Mouse (Mus musculus) liver, embryonic 12.5 days (tissue): Measurements from ENCODE around the gene Vsig10l. TPM values are rescaled to one million over a fixed set of nuclear protein-coding genes. Genes with fewer than 3 reads are reported as not detected.
A peak's percentile ranks its signal among the peaks of the same experiment; 100 is the strongest.

Source experiments
- ATAC-seq: fragments of 200-750 bp; cut with Nextera tagmentation; 2 replicates; pipeline ENCODE4 v1.8.0; 2017; ENCODE audit warnings: moderate number of reproducible peaks, mild to moderate bottlenecking, moderate library complexity
- H3K27ac ChIP-seq: fragments of 300-500 bp; sonication (generic); 2 replicates; pipeline ENCODE4 v1.5.1; 2016; ENCODE audit warnings: mild to moderate bottlenecking
- H3K27me3 ChIP-seq: fragments of 300-500 bp; sonication (generic); replicated peaks from 2 replicates; pipeline ENCODE4 v1.6.1; 2016; ENCODE audit warnings: mild to moderate bottlenecking, moderate library complexity
- H3K36me3 ChIP-seq: fragments of 300-500 bp; sonication (generic); 2 replicates; pipeline ENCODE4 v1.6.1; 2016; ENCODE audit warnings: mild to moderate bottlenecking, moderate library complexity
- H3K4me1 ChIP-seq: fragments of 300-500 bp; sonication (generic); 2 replicates; pipeline ENCODE4 v1.6.1; 2016
- H3K4me2 ChIP-seq: fragments of 300-500 bp; sonication (generic); 2 replicates; pipeline ENCODE4 v1.6.1; 2016; ENCODE audit warnings: mild to moderate bottlenecking, moderate library complexity
- H3K4me3 ChIP-seq: fragments of 300-500 bp; sonication (generic); 2 replicates; pipeline ENCODE4 v1.5.1; 2016; ENCODE audit warnings: mild to moderate bottlenecking, moderate library complexity
- H3K9ac ChIP-seq: fragments of 300-500 bp; sonication (generic); 2 replicates; pipeline ENCODE4 v1.6.1; 2016; ENCODE audit warnings: mild to moderate bottlenecking, moderate library complexity
- H3K9me3 ChIP-seq: fragments of 300-500 bp; sonication (generic); replicated peaks from 2 replicates; pipeline ENCODE4 v1.6.1; 2016; ENCODE audit warnings: mild to moderate bottlenecking, moderate library complexity
- WGBS: fragments of 180-500 bp; shearing (Covaris S2); methylation state at CpG from one replicate; pipeline ENCODE4 v1.1.7; 2016; ENCODE audit not compliant: insufficient replicate concordance; 5-methylcytosine and 5-hydroxymethylcytosine counted together
- polyA plus RNA-seq: library from polyadenylated mRNA; unstranded; fragments of >200 nt; fragmentation: Nextera tagmentation; extraction: Ambion mirVana; gene quantifications from 2 replicates; pipeline ENCODE4 v1.2.1, GENCODE M21; 2016

The Vsig10l gene
- polyA plus RNA-seq, result 1.2 and 2.3 TPM in 2 replicates

DNA sequence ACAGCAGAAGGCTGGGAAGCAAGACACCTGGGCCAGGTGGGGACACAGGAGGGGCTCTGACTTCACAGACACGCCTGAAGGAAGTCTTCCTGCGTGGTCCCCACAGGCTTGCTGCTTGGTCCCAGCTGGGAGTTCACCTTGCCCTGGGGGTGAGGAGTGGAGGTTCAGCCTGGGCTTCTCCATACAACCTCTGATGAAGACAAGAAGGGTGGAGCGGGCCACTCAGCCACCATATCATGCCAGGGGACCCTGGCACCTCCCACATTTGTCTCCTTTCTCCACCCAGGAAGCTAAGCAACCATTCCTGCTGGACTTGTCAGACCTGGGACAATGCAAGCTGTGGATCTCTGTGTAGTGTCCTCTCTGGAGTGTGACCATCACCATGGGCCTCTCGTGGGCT lies at the start of gene Vsig10l:
Gene Vsig10l, plus strand, starts transcription at position 301 of the 400 bp plus-strand sequence.
- Histone ChIP-seq H3K27me3 (peaks cover 24% of the 10 kb centered on the region), H3K4me3 (no peak within 1 kb of the TSS), H3K4me2 (no peak within 1 kb of the TSS), H3K9me3 (no peaks in the 10 kb centered on the region), H3K9ac (no peak within 1 kb of the TSS), H3K36me3 (peaks cover 3% of the 10 kb centered on the region), H3K4me1 (peaks cover 22% of the 10 kb centered on the region), H3K27ac (no peak within 1 kb of the TSS)
- 60% methylated on average over 4 of the region's 4 CpGs for WGBS
- no peak for ATAC-seq

GRCm38 (mm10) chr7:43417298-43417697 lies 45.7 kb upstream of the Vsig10l start:
- H3K27ac ChIP-seq, result no peak overlapping the region
- WGBS, result 80% methylated on average over 10 of the region's 10 CpGs
- H3K4me3 ChIP-seq, result no peak overlapping the region
- peaks cover 7% of the 10 kb centered on the region; the same call in 1 of the 2 replicates for H3K9me3 ChIP-seq
- no peak overlapping the region for H3K4me2 ChIP-seq
- ATAC-seq, result no peak
- no peaks in the 10 kb centered on the region for H3K4me1 ChIP-seq
- H3K36me3 ChIP-seq, result no peaks in the 10 kb centered on the region
- no peak overlapping the region for H3K9ac ChIP-seq
- no peaks in the 10 kb centered on the region for H3K27me3 ChIP-seq

- H3K27me3 ChIP-seq, result no peaks in the 10 kb centered on the region
- no peak overlapping the region for H3K27ac ChIP-seq
- ATAC-seq, result peak; percentile 89
- no peak overlapping the region for H3K9ac ChIP-seq
- H3K36me3 ChIP-seq, result no peaks in the 10 kb centered on the region
- 14% methylated on average over 11 of the region's 11 CpGs for WGBS
- H3K9me3 ChIP-seq, result no peaks in the 10 kb centered on the region
- H3K4me1 ChIP-seq, result peaks cover 4% of the 10 kb centered on the region
- no peak overlapping the region for H3K4me3 ChIP-seq
- peak overlapping the region; percentile 29; the same call in 1 of the 2 replicates for H3K4me2 ChIP-seq
Measured at GRCm38 (mm10) chr7:43422995-43423617, 39.8 kb upstream of the Vsig10l start.

GRCm38 (mm10) chr7:43423991-43424625 lies 38.8 kb upstream of the Vsig10l start:
- Histone ChIP-seq H3K36me3 (no peaks in the 10 kb centered on the region), H3K4me3 (no peak overlapping the region), H3K27me3 (no peaks in the 10 kb centered on the region), H3K9ac (no peak overlapping the region), H3K9me3 (no peaks in the 10 kb centered on the region), H3K27ac (no peak overlapping the region), H3K4me1 (peaks cover 4% of the 10 kb centered on the region), H3K4me2 (no peak overlapping the region)
- 51% methylated on average over 3 of the region's 3 CpGs for WGBS
- no peak for ATAC-seq

DNA sequence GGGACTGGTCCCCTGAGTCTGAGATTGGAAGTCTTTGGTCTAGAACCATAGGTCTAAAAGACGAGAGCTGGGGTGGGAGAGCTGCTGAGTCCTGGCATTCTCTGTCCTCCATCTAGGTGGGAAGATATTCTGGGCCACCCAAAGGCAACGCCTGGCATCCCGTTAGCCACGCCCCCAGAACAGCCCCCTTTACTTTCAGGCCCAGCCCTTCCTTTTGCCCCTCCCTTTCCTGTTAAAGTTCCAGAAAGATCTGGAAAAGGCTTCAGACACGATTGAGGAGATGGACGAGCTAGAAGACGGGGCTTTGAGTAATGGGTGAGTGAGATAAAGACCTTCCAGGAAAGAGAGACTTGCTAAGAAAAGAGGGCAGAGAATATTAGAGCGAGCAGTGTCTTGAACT lies 35.5 kb upstream of the Vsig10l start, which contains the start of gene Lim2:
Gene Lim2, plus strand, starts transcription at position 265 of the 400 bp plus-strand sequence.
- Histone ChIP-seq H3K36me3 (no peaks in the 10 kb centered on the region), H3K4me1 (peaks cover 4% of the 10 kb centered on the region), H3K4me3 (no peak within 1 kb of the TSS), H3K9me3 (no peaks in the 10 kb centered on the region), H3K9ac (no peak within 1 kb of the TSS), H3K27me3 (no peaks in the 10 kb centered on the region), H3K27ac (no peak within 1 kb of the TSS), H3K4me2 (no peak within 1 kb of the TSS)
- ATAC-seq, result no peak
- 64% methylated on average over 8 of the region's 8 CpGs for WGBS

DNA sequence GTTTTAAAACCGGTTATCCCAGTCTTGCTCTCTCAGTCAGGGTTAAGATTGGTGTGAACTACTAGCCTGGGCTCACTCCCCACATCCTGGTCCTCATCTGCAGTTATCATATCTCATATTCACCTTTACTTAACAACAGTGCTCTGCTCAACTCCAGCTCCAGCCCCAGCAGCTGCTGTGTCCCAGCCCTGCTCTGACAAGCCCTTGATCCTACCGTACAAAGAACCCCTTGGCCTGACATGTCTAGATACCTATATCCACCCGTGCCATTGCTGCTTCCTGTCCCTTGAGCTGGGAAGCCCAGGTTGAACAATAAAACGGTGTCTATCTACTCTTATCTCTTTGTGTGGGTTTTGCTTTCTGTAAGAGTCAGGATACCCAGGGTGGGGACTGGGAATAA lies 33.5 kb upstream of the Vsig10l start:
- no peak overlapping the region for H3K9ac ChIP-seq
- H3K36me3 ChIP-seq, result no peaks in the 10 kb centered on the region
- H3K4me1 ChIP-seq, result no peaks in the 10 kb centered on the region
- WGBS, result 19% methylated on average over 4 of the region's 4 CpGs
- H3K27me3 ChIP-seq, result no peaks in the 10 kb centered on the region
- no peak overlapping the region for H3K4me3 ChIP-seq
- no peak overlapping the region for H3K4me2 ChIP-seq
- H3K9me3 ChIP-seq, result no peaks in the 10 kb centered on the region
- H3K27ac ChIP-seq, result no peak overlapping the region
- no peak for ATAC-seq

GRCm38 (mm10) chr7:43432891-43433290 lies 30.1 kb upstream of the Vsig10l start:
- peaks cover 17% of the 10 kb centered on the region; the same call in 1 of the 2 replicates for H3K4me1 ChIP-seq
- H3K4me3 ChIP-seq, result no peak overlapping the region
- no peaks in the 10 kb centered on the region for H3K9me3 ChIP-seq
- no peaks in the 10 kb centered on the region for H3K36me3 ChIP-seq
- H3K27ac ChIP-seq, result no peak overlapping the region
- no peak overlapping the region for H3K9ac ChIP-seq
- ATAC-seq, result no peak
- 64% methylated on average over 4 of the region's 4 CpGs for WGBS
- no peaks in the 10 kb centered on the region for H3K27me3 ChIP-seq
- no peak overlapping the region for H3K4me2 ChIP-seq

GRCm38 (mm10) chr7:43434676-43435075 lies 28.3 kb upstream of the Vsig10l start:
- H3K9me3 ChIP-seq, result no peaks in the 10 kb centered on the region
- no peak overlapping the region for H3K4me3 ChIP-seq
- H3K27ac ChIP-seq, result no peak overlapping the region
- no peak overlapping the region for H3K4me2 ChIP-seq
- peaks cover 17% of the 10 kb centered on the region; the same call in 1 of the 2 replicates for H3K4me1 ChIP-seq
- no peaks in the 10 kb centered on the region for H3K36me3 ChIP-seq
- ATAC-seq, result no peak
- no peak overlapping the region for H3K9ac ChIP-seq
- no peaks in the 10 kb centered on the region for H3K27me3 ChIP-seq
- 65% methylated on average over 5 of the region's 5 CpGs for WGBS

DNA sequence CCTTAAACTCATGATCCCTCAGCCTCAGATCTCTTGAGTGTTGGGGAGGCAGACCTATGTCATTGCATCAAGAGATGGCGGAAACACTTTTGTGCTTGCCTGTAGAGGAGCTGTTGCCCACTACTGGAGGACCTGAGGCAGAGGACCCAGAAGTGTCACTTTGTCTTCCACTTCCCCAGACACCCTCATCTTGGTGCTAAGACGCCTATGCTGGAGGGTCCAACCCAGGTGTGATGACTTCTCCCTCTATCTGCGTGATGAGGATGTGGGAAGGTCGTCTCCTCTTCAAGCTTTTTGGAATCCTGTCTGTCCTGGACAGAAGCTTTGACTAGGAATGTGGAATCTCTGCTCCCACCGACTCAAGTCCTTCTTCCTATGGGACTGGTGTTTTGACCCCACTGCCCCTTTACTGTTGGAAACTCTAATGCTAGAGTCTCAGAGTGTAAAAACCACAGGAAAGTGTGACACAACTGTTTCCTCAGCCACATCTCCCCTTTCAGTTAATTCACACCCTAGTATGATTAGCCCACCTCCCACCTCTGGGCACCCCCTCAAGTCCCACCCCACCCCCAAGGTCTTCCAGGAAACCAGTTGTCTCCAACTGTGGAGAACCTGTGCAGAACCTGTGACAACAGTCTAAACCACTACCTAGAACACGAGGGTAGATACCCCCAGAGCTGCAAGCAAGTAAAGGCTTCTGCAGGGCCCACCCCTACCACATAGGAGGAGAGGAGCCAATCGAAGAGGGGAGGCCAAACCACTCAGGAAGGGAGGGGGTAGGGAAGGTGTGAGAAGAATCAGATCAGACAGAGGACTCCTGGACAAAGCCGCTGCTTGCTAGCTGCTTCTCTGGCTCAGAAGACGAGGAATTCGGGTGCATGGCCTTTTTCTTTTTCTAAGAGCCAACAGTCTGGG lies 26.4 kb upstream of the Vsig10l start, which contains the start of gene Nkg7:
Gene Nkg7, plus strand, starts transcription at position 733 of the 915 bp plus-strand sequence.
- WGBS, result 46% methylated on average over 10 of the region's 10 CpGs
- Histone ChIP-seq H3K4me3 (no peak within 1 kb of the TSS), H3K4me2 (no peak within 1 kb of the TSS), H3K9me3 (no peaks in the 10 kb centered on the region), H3K4me1 (peaks cover 21% of the 10 kb centered on the region), H3K27ac (no peak within 1 kb of the TSS), H3K27me3 (no peaks in the 10 kb centered on the region), H3K9ac (no peak within 1 kb of the TSS), H3K36me3 (no peaks in the 10 kb centered on the region)
- no peak for ATAC-seq

GRCm38 (mm10) chr7:43438611-43439010 lies 24.3 kb upstream of the Vsig10l start:
- WGBS, result 30% methylated on average over 4 of the region's 4 CpGs
- H3K36me3 ChIP-seq, result no peaks in the 10 kb centered on the region
- H3K4me2 ChIP-seq, result no peak overlapping the region
- H3K9ac ChIP-seq, result no peak overlapping the region
- H3K4me3 ChIP-seq, result no peak overlapping the region
- no peak overlapping the region for H3K27ac ChIP-seq
- H3K4me1 ChIP-seq, result peaks cover 32% of the 10 kb centered on the region
- no peaks in the 10 kb centered on the region for H3K9me3 ChIP-seq
- no peak for ATAC-seq
- H3K27me3 ChIP-seq, result no peaks in the 10 kb centered on the region

DNA sequence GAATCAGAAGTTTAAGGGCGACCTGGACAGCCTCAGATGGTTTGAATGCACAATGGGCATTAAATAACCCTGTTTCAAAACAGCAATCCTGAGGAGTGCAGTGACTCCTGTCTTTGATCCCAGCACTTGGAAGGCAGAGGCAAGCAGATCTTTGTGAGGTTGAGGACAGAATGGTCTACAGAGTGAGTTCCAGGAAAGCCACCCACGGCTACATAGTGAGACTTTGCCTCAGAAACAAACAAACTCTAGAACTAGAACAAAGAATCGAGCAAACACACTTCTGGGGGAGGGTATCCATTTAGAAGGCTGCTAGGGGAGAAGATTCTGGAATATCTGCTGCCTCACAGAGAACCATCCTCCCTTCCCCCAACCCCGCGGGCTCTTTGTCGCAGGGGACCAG lies 22.5 kb upstream of the Vsig10l start, which contains the start of gene Cldnd2:
Gene Cldnd2, plus strand, starts transcription at position 301 of the 400 bp plus-strand sequence.
- 66% methylated on average over 6 of the region's 6 CpGs for WGBS
- no peak within 1 kb of the TSS for H3K27ac ChIP-seq
- no peaks in the 10 kb centered on the region for H3K27me3 ChIP-seq

More for the DNA sequence above, 22.5 kb upstream of the Vsig10l start, which contains the start of gene Cldnd2:
- H3K4me1 ChIP-seq, result peaks cover 39% of the 10 kb centered on the region
- no peak within 1 kb of the TSS for H3K4me3 ChIP-seq
- H3K36me3 ChIP-seq, result no peaks in the 10 kb centered on the region
- no peaks in the 10 kb centered on the region for H3K9me3 ChIP-seq
- no peak within 1 kb of the TSS for H3K4me2 ChIP-seq
- ATAC-seq, result no peak
- no peak within 1 kb of the TSS for H3K9ac ChIP-seq
